Mouse (Mus musculus) intestine, embryonic 14.5 days (tissue): Measurements from ENCODE around the gene Ano10. TPM values are rescaled to one million over a fixed set of nuclear protein-coding genes. Genes with fewer than 3 reads are reported as not detected.

ENCODE experiments used
- ATAC-seq: fragments of 200-750 bp; cut with Nextera tagmentation; replicated peaks from 2 replicates; pipeline ENCODE4 v1.8.0; 2017; ENCODE audit warnings: low read depth, moderate number of reproducible peaks, moderate TSS enrichment, moderate library complexity; ENCODE audit not compliant: low FRiP score, low TSS enrichment
- DNase-seq: peaks from one replicate; pipeline ENCODE4 v3.0.0-alpha.2; 2018; ENCODE audit warnings: low spot score
- H3K27ac ChIP-seq: fragments of 300-500 bp; sonication (generic); 2 replicates; pipeline ENCODE4 v1.5.1; 2014; ENCODE audit warnings: low read depth, mild to moderate bottlenecking, control low read depth
- H3K27me3 ChIP-seq: fragments of 300-500 bp; sonication (generic); replicated peaks from 2 replicates; pipeline ENCODE4 v1.6.1; 2014; ENCODE audit warnings: low read length, control low read depth; ENCODE audit not compliant: control insufficient read depth, insufficient read depth
- H3K36me3 ChIP-seq: fragments of 300-500 bp; sonication (generic); 2 replicates; pipeline ENCODE4 v1.6.1; 2014; ENCODE audit warnings: low read length, control low read depth; ENCODE audit not compliant: control insufficient read depth, insufficient read depth
- H3K4me1 ChIP-seq: fragments of 300-500 bp; sonication (generic); replicated peaks from 2 replicates; pipeline ENCODE4 v1.6.1; 2014; ENCODE audit warnings: low read length, control low read depth, mixed read lengths; ENCODE audit not compliant: control insufficient read depth, insufficient read depth
- H3K4me2 ChIP-seq: fragments of 300-500 bp; sonication (generic); 2 replicates; pipeline ENCODE4 v1.6.1; 2014; ENCODE audit warnings: low read length
- H3K4me3 ChIP-seq: fragments of 300-500 bp; sonication (generic); 2 replicates; pipeline ENCODE4 v1.5.1; 2014; ENCODE audit warnings: low read depth, low read length, control low read depth, mixed read lengths
- H3K9ac ChIP-seq: fragments of 300-500 bp; sonication (generic); 2 replicates; pipeline ENCODE4 v1.6.1; 2014; ENCODE audit warnings: mild to moderate bottlenecking, low read length
- H3K9me3 ChIP-seq: fragments of 300-500 bp; sonication (generic); 2 replicates; pipeline ENCODE4 v1.6.1; 2016; ENCODE audit warnings: low read length, control low read depth; ENCODE audit not compliant: control insufficient read depth
- WGBS: fragments of 180-500 bp; shearing (Covaris S2); extraction: QIAGEN DNeasy Blood & Tissue Kit; methylation state at CpG from one replicate; pipeline ENCODE4 v1.1.7; 2014; 5-methylcytosine and 5-hydroxymethylcytosine counted together
- polyA plus RNA-seq: library from polyadenylated mRNA; unstranded; fragments of >200 nt; fragmentation: Nextera tagmentation; extraction: Ambion mirVana; gene quantifications from 2 replicates; pipeline ENCODE4 v1.2.1, GENCODE M21; 2014

Gene Ano10
- polyA plus RNA-seq, 1 experiment from 2014 or later, result 41.6 TPM

DNA sequence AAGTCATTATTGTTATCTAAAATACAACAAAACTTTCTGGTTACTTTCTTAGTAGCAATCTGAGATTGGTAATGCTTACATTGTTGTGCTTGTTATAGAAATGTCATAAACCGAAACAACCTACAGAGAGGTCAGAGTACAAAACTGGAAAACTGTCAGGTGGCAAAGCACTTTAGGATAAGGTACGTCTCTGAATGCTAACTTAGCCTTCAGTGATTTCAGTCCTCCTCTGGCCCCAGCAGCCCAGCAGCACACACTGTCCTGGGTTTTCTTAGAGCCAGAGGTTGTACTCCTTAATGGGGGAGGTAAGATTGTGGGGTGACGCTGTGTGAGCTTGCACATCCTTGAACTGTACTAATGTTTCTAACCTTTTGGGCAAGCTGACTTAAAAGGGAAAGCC is 22.9 kb downstream of the Ano10 start:
- no peaks in the 10 kb centered on the region for H3K27me3 ChIP-seq
- no peak for ATAC-seq
- no peaks in the 10 kb centered on the region for H3K9me3 ChIP-seq
- H3K4me1 ChIP-seq, result no peaks in the 10 kb centered on the region; the same call in 1 of the 2 replicates
- H3K4me3 ChIP-seq, result no peak overlapping the region
- H3K4me2 ChIP-seq, result no peak overlapping the region
- 87% methylated on average over 3 of the region's 3 CpGs for WGBS
- H3K36me3 ChIP-seq, result peaks cover 11% of the 10 kb centered on the region
- no peak overlapping the region for H3K9ac ChIP-seq
- H3K27ac ChIP-seq, result no peak overlapping the region
- no peak for DNase-seq

DNA sequence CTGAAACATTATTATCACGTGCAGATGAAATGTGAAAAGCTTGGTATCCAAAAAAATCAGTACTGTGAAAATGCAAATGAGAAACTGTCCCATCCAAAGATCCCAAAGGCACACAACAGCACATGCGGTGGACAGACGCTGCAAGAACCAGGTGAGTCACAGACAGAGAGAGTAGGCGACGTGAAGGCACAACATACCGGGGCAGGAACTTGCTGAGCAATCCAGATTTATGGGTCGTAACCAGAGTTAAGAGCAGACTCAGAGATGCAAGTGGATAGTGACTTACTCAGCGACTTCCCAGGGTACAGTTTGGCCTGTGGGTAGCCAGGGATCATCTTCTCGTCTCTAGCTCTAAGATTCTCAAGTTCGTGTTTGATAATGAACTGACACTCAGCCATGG is 23.3 kb downstream of the Ano10 start:
- no peaks in the 10 kb centered on the region; the same call in 1 of the 2 replicates for H3K4me1 ChIP-seq
- H3K36me3 ChIP-seq, result peaks cover 11% of the 10 kb centered on the region
- WGBS, result 78% methylated on average over 10 of the region's 10 CpGs
- no peaks in the 10 kb centered on the region for H3K27me3 ChIP-seq
- H3K4me3 ChIP-seq, result no peak overlapping the region
- ATAC-seq, result no peak
- H3K27ac ChIP-seq, result no peak overlapping the region
- no peak for DNase-seq
- H3K4me2 ChIP-seq, result no peak overlapping the region
- H3K9me3 ChIP-seq, result no peaks in the 10 kb centered on the region
- no peak overlapping the region for H3K9ac ChIP-seq

DNA sequence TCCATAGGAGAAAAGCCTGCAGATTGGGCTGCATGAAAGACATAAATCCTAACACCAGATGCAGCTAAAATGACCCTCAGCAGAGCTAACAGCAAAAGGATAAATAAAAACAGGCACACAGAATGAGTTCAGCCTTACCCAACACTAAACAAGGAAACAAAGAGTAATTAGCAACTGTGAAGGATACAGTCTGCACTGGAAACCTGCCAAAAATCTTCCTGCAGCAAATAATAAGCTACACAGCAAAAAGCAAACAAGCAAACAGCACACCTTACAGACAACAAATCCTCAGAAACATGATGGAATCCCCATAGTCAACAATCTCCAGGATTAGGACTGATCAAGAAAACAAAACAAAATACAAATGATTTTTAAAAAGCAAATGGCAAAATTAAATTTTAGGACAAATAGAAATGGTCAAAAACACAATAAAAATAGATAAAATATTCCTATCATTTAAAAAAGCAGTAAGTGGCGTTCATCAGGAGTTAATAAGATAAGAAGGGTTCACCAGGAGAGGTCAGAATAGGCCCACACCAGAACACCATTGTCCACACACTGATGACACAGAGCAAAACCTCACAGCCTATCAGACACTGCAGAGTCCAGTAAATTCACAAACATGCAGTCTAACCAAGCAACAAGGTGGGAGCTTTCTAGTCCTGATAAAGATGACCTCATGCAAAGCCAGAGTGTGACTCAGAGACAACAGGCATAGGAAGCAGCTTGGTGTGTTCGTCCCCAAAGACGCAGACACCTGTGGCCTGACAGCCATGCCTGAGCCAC is 24.8 kb downstream of the Ano10 start:
- ATAC-seq (no peak), DNase-seq (no peak)
- H3K9me3 ChIP-seq, result no peaks in the 10 kb centered on the region
- no peak overlapping the region for H3K27ac ChIP-seq
- no peaks in the 10 kb centered on the region for H3K27me3 ChIP-seq
- peaks cover 7% of the 10 kb centered on the region; the same call in 1 of the 2 replicates for H3K36me3 ChIP-seq
- no peak overlapping the region for H3K4me3 ChIP-seq
- H3K9ac ChIP-seq, result no peak overlapping the region
- H3K4me1 ChIP-seq, result no peaks in the 10 kb centered on the region; the same call in 1 of the 2 replicates
- 80% methylated on average over 3 of the region's 3 CpGs for WGBS
- H3K4me2 ChIP-seq, result no peak overlapping the region

DNA sequence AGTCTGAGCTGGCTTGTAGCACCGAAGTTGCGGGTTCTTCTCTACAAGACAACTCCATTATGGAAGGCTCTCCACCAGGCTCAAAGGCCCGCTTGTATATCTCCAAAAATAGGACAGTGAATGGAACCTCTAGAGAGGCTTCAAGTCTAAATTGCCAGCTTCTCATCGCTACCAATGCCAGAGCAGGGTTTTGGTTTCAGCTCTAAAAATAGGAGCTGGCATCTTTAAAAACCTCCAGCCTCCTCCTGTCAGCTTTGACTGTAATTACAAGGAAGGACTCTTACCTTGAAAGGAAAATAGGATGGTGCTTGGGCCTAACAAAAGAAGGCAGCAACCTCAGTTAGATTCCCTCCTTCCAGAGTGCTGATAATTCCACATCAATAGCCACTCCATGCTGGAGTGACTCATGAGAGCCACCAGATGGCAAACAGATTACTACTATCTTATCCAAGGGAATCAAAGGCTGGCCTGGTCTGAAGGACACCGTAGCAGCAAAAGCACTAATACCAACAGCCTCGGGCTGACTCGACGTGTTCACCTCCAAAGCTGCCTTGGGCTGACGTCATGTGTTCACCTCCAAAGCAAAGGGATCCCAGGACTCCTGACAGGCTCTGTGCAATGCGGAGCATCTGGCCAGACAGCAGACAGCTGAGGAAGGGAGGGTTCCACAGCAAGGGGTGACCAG is 28.6 kb downstream of the Ano10 start:
- Histone ChIP-seq H3K27ac (no peak overlapping the region), H3K9me3 (no peaks in the 10 kb centered on the region), H3K4me2 (no peak overlapping the region), H3K4me3 (no peak overlapping the region), H3K36me3 (peaks cover 16% of the 10 kb centered on the region; the same call in 1 of the 2 replicates), H3K4me1 (no peaks in the 10 kb centered on the region), H3K9ac (no peak overlapping the region), H3K27me3 (no peaks in the 10 kb centered on the region)
- ATAC-seq (no peak), DNase-seq (no peak)
- WGBS, result 89% methylated on average over 10 of the region's 10 CpGs

DNA sequence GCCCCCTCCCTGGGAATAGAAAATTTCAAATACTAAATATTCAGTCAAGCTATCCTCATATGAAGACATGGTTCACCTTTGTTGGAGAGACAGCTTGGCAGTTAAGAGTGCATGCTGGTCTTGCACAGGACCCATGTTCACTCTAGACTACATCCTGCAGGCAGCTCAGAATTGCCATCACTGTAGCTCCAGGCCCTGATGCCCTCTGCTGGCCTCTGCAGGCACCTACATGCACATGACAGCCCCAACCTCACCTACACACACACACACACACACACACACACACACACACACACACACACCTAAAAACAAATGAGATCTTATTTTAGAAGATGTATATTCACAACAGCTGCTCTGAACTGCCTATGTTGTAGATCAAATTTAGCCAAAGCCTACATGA is 31.1 kb downstream of the Ano10 start:
- Histone ChIP-seq H3K9ac (no peak overlapping the region), H3K4me3 (no peak overlapping the region), H3K27me3 (no peaks in the 10 kb centered on the region), H3K9me3 (no peaks in the 10 kb centered on the region), H3K27ac (no peak overlapping the region), H3K36me3 (0 out of 2 replicates have a peak, but pooled peaks cover 16% of the 10 kb centered on the region), H3K4me1 (no peaks in the 10 kb centered on the region), H3K4me2 (no peak overlapping the region)
- no peak for DNase-seq
- no peak for ATAC-seq

DNA sequence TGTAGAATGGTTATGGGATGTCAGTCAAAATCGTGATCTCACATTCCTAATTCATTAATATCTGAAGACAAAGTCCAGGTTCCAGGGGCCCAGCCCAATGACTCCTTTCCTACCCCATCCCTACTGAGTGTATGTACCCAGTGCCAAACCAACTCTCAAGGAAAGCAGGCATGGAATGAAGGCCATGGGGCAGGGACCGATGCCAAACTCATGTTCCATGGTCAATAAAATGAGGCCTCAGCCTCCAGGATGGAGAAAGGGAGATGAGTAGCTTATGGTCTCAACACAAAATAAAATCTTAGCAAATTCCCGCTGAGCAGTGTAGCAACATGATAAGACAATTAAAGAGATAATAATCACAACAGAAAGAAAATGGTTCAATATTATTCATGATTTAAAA is 39.8 kb downstream of the Ano10 start:
- no peak overlapping the region for H3K9ac ChIP-seq
- H3K4me3 ChIP-seq, result no peak overlapping the region
- peaks cover 34% of the 10 kb centered on the region for H3K36me3 ChIP-seq
- H3K27me3 ChIP-seq, result no peaks in the 10 kb centered on the region
- ATAC-seq, result no peak
- 91% methylated on average over 3 of the region's 3 CpGs for WGBS
- H3K4me2 ChIP-seq, result no peak overlapping the region
- H3K9me3 ChIP-seq, result no peaks in the 10 kb centered on the region
- DNase-seq, result no peak
- no peak overlapping the region for H3K27ac ChIP-seq
- no peaks in the 10 kb centered on the region for H3K4me1 ChIP-seq

DNA sequence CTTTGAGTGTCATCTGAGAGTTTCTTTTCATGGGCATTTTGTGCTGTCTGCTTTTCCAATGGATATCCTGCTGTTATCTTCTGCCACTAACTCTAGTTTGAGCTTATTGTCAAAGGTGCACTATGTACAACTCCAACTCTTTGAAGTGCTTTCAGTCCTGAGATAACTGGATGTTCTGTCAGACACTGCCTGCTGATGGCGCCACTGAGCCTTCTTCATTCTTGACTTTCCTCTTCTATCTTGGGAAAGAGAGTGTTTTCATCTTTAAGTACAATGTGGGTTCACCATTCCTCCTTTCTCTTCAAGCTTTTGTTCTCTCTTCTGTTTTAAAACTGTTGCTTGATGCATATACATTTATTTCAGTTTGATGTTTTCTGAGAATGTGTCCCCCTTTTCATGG is 42.1 kb downstream of the Ano10 start:
- no peak overlapping the region for H3K27ac ChIP-seq
- WGBS, result 72% methylated on average over 1 of the region's 1 CpGs
- no peak overlapping the region for H3K4me3 ChIP-seq
- H3K9ac ChIP-seq, result no peak overlapping the region
- no peaks in the 10 kb centered on the region for H3K9me3 ChIP-seq
- H3K27me3 ChIP-seq, result no peaks in the 10 kb centered on the region
- H3K4me2 ChIP-seq, result no peak overlapping the region
- DNase-seq (no peak), ATAC-seq (no peak)
- H3K4me1 ChIP-seq, result no peaks in the 10 kb centered on the region
- peaks cover 33% of the 10 kb centered on the region for H3K36me3 ChIP-seq

DNA sequence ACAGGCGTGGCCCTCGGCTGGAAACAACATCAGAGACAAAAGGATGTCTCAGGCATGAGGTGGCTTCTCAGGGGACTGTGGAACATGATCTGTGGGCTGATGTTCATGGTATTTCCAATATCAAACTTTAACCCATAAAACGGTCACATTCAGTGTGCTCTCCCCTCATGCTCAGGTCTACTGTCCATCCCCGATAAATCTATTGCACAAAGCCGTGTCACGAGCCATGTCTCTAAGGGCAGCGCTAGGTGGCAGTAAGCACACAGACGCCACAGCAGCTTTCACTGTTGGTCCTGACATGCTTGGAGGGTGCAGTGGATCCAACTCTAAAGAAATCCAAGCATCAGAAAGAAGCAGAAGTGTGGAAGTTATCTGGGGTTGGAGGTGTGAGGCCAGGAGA is 46.1 kb downstream of the Ano10 start:
- Histone ChIP-seq H3K4me1 (no peaks in the 10 kb centered on the region), H3K9me3 (no peaks in the 10 kb centered on the region), H3K9ac (no peak overlapping the region), H3K27ac (no peak overlapping the region), H3K27me3 (no peaks in the 10 kb centered on the region), H3K36me3 (peaks cover 19% of the 10 kb centered on the region), H3K4me2 (no peak overlapping the region), H3K4me3 (no peak overlapping the region)
- WGBS, result 48% methylated on average over 8 of the region's 8 CpGs
- DNase-seq (no peak), ATAC-seq (no peak)
